Mouse (Mus musculus) liver, embryonic 14.5 days (tissue): ENCODE measurements around the gene Itpkb.

Experiments used
- CTCF ChIP-seq: IDR thresholded peaks from 2 replicates; pipeline ENCODE4 v1.5.1; 2016; ENCODE audit warnings: antibody characterized with exemption, low read depth, control low read depth
- EP300 ChIP-seq: IDR thresholded peaks from 2 replicates; pipeline ENCODE4 v1.6.1; 2016; ENCODE audit warnings: antibody characterized with exemption, low read depth

DNA sequence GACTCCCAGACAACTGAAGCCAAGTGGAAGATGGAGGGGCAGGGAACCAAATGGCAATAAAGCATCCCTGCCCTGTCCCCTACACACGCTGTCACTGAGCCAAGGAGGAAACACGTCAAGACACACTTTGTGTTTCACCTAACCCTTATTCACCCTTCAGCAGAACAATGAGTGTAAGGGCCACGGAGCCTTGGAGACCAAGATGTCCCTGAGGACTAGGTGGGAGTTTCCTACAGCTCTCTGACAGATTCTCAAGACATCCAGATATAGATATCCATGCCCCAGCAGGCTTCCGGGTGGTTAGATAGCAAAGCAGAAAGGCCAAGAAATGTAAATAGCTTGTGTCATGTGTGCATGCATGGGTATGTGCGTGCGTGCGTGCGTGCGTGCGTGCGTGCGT is 63.6 kb downstream of the Itpkb start:
- TF ChIP-seq CTCF (no peak), EP300 (no peak)
